Mouse (Mus musculus): Measurements from ENCODE around the gene Sept9. TPM values are rescaled to one million over a fixed set of nuclear protein-coding genes. Genes with fewer than 3 reads are reported as not detected.

Gene Sept9
- polyA plus RNA-seq, 1 experiment, result 12.2 TPM

DNA sequence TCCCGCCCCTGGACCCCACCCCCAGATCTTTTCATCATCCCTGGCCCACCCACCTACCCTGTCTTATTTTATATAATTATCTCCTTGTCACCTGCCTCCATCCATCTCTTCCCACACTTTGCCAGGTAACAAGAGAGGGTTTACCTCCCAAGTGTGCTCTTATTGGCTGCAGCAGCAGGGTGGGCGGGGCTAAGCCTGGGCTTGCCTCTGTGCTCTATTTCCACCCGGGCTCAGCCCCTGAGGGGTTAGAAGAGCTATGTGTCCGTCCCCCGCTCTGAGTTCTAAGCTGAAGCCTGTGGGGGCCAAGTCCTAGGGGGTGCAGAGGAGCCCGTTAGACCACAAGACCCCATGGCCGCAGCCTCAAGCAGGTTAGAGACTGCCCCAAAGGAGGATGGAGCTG is 161.1 kb downstream of the Sept9 start:
- H3K27ac ChIP-seq (ENCODE audit: control insufficient read depth, insufficient read depth, low read depth, low read length), result no peak overlapping the region
- H3K36me3 ChIP-seq (ENCODE audit: control insufficient read depth, insufficient read depth, low read length), result no peaks in the 10 kb centered on the region
- H3K27me3 ChIP-seq (ENCODE audit: control insufficient read depth, insufficient read depth, low read length), result no peaks in the 10 kb centered on the region
- no peak overlapping the region for H3K4me3 ChIP-seq (ENCODE audit: control insufficient read depth, low read depth, low read length)
- H3K4me1 ChIP-seq (ENCODE audit: control insufficient read depth, insufficient read depth, low read length), result peaks cover 9% of the 10 kb centered on the region
- TF ChIP-seq CTCF (IDR thresholded peaks at IDR 0.05; ENCODE audit: control insufficient read depth, insufficient read depth, insufficient replicate concordance, low read depth, low read length) (no peak), POLR2A (IDR thresholded peaks at IDR 0.05; ENCODE audit: control insufficient read depth, low read depth, low read length) (no peak)

DNA sequence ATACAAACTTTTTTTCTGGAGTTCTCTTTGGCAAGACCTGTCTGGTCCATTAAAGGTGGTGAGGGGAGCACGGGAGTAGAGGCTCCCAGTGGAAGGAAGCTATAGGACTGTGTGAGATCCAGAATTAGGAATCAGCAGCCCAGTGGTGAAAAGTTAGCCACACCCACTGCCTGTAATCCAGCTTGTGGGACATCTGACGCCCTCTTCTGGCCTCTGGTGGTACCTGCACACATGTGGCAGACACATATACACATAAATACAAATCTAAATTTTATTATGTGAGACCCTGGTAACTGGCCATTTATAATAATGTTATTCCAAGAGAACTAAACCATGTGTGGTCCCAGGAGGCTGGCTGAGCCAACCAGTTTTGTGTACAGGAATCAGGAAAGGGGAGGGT is 162.8 kb downstream of the Sept9 start:
- no peak overlapping the region for H3K4me3 ChIP-seq (ENCODE audit: control insufficient read depth, low read depth, low read length)
- TF ChIP-seq POLR2A (IDR thresholded peaks at IDR 0.05; ENCODE audit: control insufficient read depth, low read depth, low read length) (no peak), CTCF (IDR thresholded peaks at IDR 0.05; ENCODE audit: control insufficient read depth, insufficient read depth, insufficient replicate concordance, low read depth, low read length) (peak; percentile 27; the same call in 1 of the 2 replicates)
- peaks cover 9% of the 10 kb centered on the region for H3K4me1 ChIP-seq (ENCODE audit: control insufficient read depth, insufficient read depth, low read length)
- no peak overlapping the region for H3K27ac ChIP-seq (ENCODE audit: control insufficient read depth, insufficient read depth, low read depth, low read length)
- no peaks in the 10 kb centered on the region for H3K27me3 ChIP-seq (ENCODE audit: control insufficient read depth, insufficient read depth, low read length)
- no peaks in the 10 kb centered on the region for H3K36me3 ChIP-seq (ENCODE audit: control insufficient read depth, insufficient read depth, low read length)

DNA sequence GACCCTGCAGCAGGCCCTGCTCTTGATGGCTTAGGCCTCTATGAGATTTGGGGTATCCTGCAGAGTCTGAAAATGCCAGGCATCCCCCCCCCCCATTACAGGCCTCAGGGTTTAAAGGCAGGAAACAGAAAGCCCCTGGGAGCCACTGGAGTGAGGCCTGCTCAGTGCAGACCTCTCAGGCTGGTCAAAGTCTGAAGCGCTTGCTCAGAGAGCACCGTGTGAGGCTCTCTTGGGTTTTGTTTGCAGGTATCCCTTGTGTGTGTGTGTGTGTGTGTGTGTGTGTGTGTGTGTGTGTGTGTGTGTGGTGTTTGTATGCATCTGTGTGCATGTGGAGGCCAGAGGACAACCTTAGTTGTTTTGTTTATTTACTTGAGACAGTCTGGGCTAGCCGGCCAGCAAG is 164.5 kb downstream of the Sept9 start:
- no peak overlapping the region for H3K4me3 ChIP-seq (ENCODE audit: control insufficient read depth, low read depth, low read length)
- H3K27ac ChIP-seq (ENCODE audit: control insufficient read depth, insufficient read depth, low read depth, low read length), result no peak overlapping the region
- no peaks in the 10 kb centered on the region for H3K36me3 ChIP-seq (ENCODE audit: control insufficient read depth, insufficient read depth, low read length)
- TF ChIP-seq POLR2A (IDR thresholded peaks at IDR 0.05; ENCODE audit: control insufficient read depth, low read depth, low read length), result no peak
- peaks cover 9% of the 10 kb centered on the region for H3K4me1 ChIP-seq (ENCODE audit: control insufficient read depth, insufficient read depth, low read length)
- H3K27me3 ChIP-seq (ENCODE audit: control insufficient read depth, insufficient read depth, low read length), result no peaks in the 10 kb centered on the region

DNA sequence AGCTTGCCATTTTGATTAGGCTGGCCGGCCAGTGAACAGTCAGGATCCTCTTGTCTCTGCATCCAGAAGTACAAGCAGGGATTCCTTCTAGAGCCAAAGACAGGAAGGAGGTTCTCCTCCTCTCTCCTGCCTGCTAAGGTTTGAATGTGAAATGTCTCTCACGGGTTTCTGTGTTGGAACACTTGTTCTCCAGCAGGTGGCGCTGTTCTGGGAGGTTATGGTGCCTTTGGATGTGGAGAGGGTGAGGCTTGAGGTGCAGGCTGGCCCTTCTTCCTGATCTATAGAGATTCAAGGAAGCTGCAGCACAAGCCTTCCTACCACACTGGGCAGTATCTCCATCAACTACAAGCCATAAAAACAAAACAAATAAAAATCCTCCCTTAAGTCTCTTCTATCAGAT is 167.0 kb downstream of the Sept9 start:
- Histone ChIP-seq H3K27me3 (ENCODE audit: control insufficient read depth, insufficient read depth, low read length) (no peaks in the 10 kb centered on the region), H3K27ac (ENCODE audit: control insufficient read depth, insufficient read depth, low read depth, low read length) (no peak overlapping the region), H3K36me3 (ENCODE audit: control insufficient read depth, insufficient read depth, low read length) (no peaks in the 10 kb centered on the region), H3K4me1 (ENCODE audit: control insufficient read depth, insufficient read depth, low read length) (no peaks in the 10 kb centered on the region), H3K4me3 (ENCODE audit: control insufficient read depth, low read depth, low read length) (no peak overlapping the region)
- TF ChIP-seq POLR2A (IDR thresholded peaks at IDR 0.05; ENCODE audit: control insufficient read depth, low read depth, low read length) (no peak), CTCF (IDR thresholded peaks at IDR 0.05; ENCODE audit: control insufficient read depth, insufficient read depth, insufficient replicate concordance, low read depth, low read length) (peak; percentile 84; the same call in 1 of the 2 replicates)

DNA sequence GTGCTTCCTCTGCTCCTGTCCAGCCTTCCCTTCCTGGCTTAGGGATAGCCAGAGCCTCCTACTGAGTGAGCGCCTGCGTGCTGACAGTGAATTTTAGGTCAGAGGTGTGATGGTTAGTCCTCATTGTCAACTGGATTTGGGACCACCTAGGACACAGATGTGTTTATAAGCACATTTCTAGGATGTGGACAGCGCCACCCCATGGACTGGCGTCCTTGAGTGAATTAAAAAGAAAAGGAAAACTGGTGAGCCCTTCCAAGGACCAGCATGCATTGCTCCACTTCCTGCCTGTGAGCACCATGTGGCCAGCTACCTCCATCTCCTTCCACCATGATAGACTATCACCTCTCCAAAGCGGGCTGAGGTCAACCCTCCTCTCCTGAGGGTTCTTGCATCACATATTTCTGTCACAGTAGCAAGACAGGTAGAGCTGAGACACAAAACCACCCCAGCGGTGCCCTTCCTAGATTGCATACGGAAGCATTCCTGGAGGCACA is 167.4 kb downstream of the Sept9 start:
- TF ChIP-seq POLR2A (IDR thresholded peaks at IDR 0.05; ENCODE audit: control insufficient read depth, low read depth, low read length), result no peak
- no peak for TF ChIP-seq CTCF (IDR thresholded peaks at IDR 0.05; ENCODE audit: control insufficient read depth, insufficient read depth, insufficient replicate concordance, low read depth, low read length)
- H3K36me3 ChIP-seq (ENCODE audit: control insufficient read depth, insufficient read depth, low read length), result no peaks in the 10 kb centered on the region
- no peaks in the 10 kb centered on the region for H3K4me1 ChIP-seq (ENCODE audit: control insufficient read depth, insufficient read depth, low read length)
- H3K27ac ChIP-seq (ENCODE audit: control insufficient read depth, insufficient read depth, low read depth, low read length), result no peak overlapping the region
- no peak overlapping the region for H3K4me3 ChIP-seq (ENCODE audit: control insufficient read depth, low read depth, low read length)
- no peaks in the 10 kb centered on the region for H3K27me3 ChIP-seq (ENCODE audit: control insufficient read depth, insufficient read depth, low read length)

DNA sequence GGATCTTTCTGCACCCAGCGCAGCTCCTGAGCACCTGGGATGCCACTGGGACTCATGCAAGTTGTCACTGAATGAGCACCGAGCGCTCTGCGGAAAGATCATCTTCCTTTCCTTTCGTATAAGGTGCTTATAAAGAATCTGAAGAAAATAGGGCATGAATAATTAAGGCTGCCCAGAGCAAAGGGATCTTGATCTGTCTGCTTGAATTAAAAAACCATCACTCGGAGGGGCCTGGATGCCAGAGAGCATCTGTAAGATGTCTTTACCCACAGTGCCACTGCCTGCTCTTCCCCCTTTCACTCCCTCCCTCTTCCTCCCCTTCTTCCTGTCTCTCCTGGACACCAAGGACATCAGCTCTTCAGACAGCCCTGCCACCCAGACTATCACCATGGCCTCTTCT is 168.5 kb downstream of the Sept9 start:
- no peak overlapping the region for H3K4me3 ChIP-seq (ENCODE audit: control insufficient read depth, low read depth, low read length)
- no peaks in the 10 kb centered on the region for H3K27me3 ChIP-seq (ENCODE audit: control insufficient read depth, insufficient read depth, low read length)
- no peaks in the 10 kb centered on the region for H3K36me3 ChIP-seq (ENCODE audit: control insufficient read depth, insufficient read depth, low read length)
- no peak for TF ChIP-seq POLR2A (IDR thresholded peaks at IDR 0.05; ENCODE audit: control insufficient read depth, low read depth, low read length)
- TF ChIP-seq CTCF (IDR thresholded peaks at IDR 0.05; ENCODE audit: control insufficient read depth, insufficient read depth, insufficient replicate concordance, low read depth, low read length), result no peak
- no peaks in the 10 kb centered on the region for H3K4me1 ChIP-seq (ENCODE audit: control insufficient read depth, insufficient read depth, low read length)
- no peak overlapping the region for H3K27ac ChIP-seq (ENCODE audit: control insufficient read depth, insufficient read depth, low read depth, low read length)

DNA sequence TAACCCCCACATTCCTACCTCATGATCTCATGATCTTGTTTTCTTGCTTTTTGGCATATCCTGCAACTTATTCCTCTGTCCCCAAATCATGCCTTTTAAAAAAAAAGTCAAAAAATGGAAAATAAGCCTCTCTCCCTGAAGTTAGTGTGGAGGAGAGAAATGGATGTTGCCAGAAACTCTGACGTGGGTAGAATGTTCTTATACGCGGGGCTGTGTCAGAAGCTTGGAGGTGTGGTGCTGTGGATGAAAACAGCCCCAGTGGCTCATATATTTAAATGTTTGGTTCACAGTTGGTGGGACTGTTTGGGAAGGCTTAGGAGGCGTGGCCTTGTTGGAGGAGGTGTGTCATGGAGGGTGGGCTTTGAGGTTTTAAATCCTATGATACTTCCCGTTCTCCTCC is 169.9 kb downstream of the Sept9 start:
- Histone ChIP-seq H3K27ac (ENCODE audit: control insufficient read depth, insufficient read depth, low read depth, low read length) (no peak overlapping the region), H3K36me3 (ENCODE audit: control insufficient read depth, insufficient read depth, low read length) (no peaks in the 10 kb centered on the region), H3K4me1 (ENCODE audit: control insufficient read depth, insufficient read depth, low read length) (peaks cover 3% of the 10 kb centered on the region; the same call in 1 of the 2 replicates), H3K27me3 (ENCODE audit: control insufficient read depth, insufficient read depth, low read length) (no peaks in the 10 kb centered on the region), H3K4me3 (ENCODE audit: control insufficient read depth, low read depth, low read length) (no peak overlapping the region)
- TF ChIP-seq POLR2A (IDR thresholded peaks at IDR 0.05; ENCODE audit: control insufficient read depth, low read depth, low read length), result no peak
- TF ChIP-seq CTCF (IDR thresholded peaks at IDR 0.05; ENCODE audit: control insufficient read depth, insufficient read depth, insufficient replicate concordance, low read depth, low read length), result no peak
